Mouse (Mus musculus) testis, adult 2 months (tissue): ENCODE data around the gene Lypd5. TPM values are rescaled to one million over a fixed set of nuclear protein-coding genes. Genes with fewer than 3 reads are reported as not detected.

Source experiments
- H3K27ac ChIP-seq: fragments of 200-500 bp; 2 replicates; pipeline ENCODE4 v1.5.1; 2012; ENCODE audit warnings: low read depth, low read length; ENCODE audit not compliant: control insufficient read depth, insufficient read depth
- H3K27me3 ChIP-seq: fragments of 200-500 bp; 2 replicates; pipeline ENCODE4 v1.6.1; 2012; ENCODE audit warnings: mild to moderate bottlenecking, low read length, moderate library complexity; ENCODE audit not compliant: control insufficient read depth, insufficient read depth
- H3K36me3 ChIP-seq: fragments of 200-500 bp; 2 replicates; pipeline ENCODE4 v1.6.1; 2012; ENCODE audit warnings: mild to moderate bottlenecking, low read length; ENCODE audit not compliant: control insufficient read depth, insufficient read depth
- H3K4me1 ChIP-seq: fragments of 200-500 bp; 2 replicates; pipeline ENCODE4 v1.6.1; 2012; ENCODE audit warnings: low read length; ENCODE audit not compliant: control insufficient read depth, insufficient read depth
- H3K4me3 ChIP-seq: fragments of 200-500 bp; 2 replicates; pipeline ENCODE4 v1.5.1; 2012; ENCODE audit warnings: low read depth, mild to moderate bottlenecking, low read length, moderate library complexity, mixed read lengths; ENCODE audit not compliant: control insufficient read depth
- CTCF ChIP-seq: fragments of 200-500 bp; IDR thresholded peaks from 2 replicates; pipeline ENCODE4 v1.5.1; 2012; ENCODE audit warnings: low read depth, mild to moderate bottlenecking, inconsistent platforms, low read length, moderate library complexity; ENCODE audit not compliant: control insufficient read depth, insufficient read depth, insufficient replicate concordance
- POLR2A ChIP-seq: fragments of 200-500 bp; IDR thresholded peaks from 2 replicates; pipeline ENCODE4 v1.6.1; 2012; ENCODE audit warnings: low read depth, mild to moderate bottlenecking, inconsistent platforms, low read length, moderate library complexity; ENCODE audit not compliant: control insufficient read depth
- polyA plus RNA-seq: library from polyadenylated mRNA; depleted of rRNA; stranded (reverse); fragments of >200 nt; gene quantifications from 2 replicates; pipeline ENCODE4 v1.2.3, GENCODE M21; 2012

Gene Lypd5
- polyA plus RNA-seq, 1 experiment = 1.7 TPM

DNA sequence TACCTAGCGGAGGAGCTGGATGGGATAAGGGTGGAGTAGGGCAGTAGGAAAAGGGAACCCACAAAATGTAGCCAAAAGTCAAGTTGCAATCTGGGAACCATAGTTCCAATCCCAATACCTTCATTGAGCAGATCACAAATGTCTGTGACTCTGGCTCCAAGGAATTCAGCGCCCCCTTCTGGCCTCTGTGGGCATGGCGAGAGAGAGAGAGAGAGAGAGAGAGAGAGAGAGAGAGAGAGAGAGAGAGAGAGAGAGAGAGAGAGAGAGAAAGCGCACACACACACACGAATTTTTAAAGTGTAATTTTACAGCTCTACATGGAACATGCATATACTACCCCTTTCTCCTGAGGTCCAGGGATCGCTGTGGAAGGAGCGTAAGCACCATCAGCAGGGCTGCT, 14.2 kb downstream of the Lypd5 start:
- TF ChIP-seq POLR2A (no peak), CTCF (no peak)
- H3K36me3 ChIP-seq = no peaks in the 10 kb centered on the region
- H3K4me1 ChIP-seq = peaks cover 3% of the 10 kb centered on the region
- no peak overlapping the region for H3K4me3 ChIP-seq
- H3K27ac ChIP-seq = no peak overlapping the region
- no peaks in the 10 kb centered on the region for H3K27me3 ChIP-seq

DNA sequence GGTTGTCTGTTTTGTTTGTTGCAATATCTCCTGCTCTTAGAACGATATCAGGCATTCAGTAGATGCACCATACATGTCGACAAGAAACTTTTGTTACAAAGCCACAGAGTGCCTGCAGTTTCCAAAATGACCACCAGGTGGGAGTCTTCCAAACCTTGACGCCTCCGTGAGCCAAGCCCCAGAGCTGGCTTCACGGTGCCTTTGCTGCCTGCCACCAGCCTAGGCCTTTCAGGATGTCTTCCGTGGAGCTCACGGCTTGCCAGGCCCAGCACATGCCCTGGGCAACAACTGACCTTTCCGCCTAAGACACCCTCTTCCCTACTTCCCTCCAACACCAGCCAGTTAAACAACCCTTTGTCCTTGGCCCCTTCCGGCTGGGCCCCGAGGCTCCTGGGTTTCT, 15.8 kb downstream of the Lypd5 start:
- Histone ChIP-seq H3K36me3 (no peaks in the 10 kb centered on the region), H3K27ac (no peak overlapping the region), H3K4me3 (peak overlapping the region; percentile 26; the same call in 1 of the 2 replicates), H3K27me3 (no peaks in the 10 kb centered on the region), H3K4me1 (peaks cover 3% of the 10 kb centered on the region)
- TF ChIP-seq POLR2A (no peak), CTCF (peak; percentile 77)

DNA sequence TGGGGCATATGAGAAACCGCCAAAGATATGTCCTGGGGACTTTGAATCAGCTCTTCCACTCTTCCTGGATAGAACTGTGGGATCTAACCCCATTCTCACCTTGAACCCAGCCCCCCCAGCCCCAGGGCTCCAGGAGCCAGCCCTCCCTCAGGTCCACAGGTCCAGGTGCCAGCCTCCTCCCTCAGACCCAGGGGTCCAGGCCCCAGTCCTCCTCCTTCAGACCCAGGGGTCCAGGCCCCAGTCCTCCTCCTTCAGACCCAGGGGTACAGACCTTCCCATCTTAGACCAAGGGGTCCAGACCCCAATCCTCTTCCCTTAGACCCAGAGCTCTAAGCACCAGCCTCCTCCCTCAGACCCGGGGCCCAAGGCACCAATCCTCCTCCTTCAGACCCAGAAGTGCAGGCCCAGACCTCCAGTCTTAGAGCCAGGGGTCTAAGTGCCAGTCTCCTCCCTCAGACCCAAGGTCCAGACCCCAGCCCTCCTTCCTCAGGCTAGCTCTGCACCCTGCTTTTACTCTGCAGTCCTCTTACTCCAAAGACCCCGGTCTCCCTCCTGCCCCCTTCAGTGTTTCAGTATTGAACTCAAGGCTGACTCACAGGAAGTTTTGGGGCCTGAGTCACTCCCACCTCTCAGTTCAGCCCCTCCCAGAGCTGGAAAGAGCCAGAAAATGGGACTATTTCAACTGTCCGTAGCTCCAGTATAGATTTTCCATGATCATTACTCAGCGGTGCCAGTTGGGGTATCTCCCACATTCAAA, 16.4 kb downstream of the Lypd5 start:
- TF ChIP-seq CTCF (no peak), POLR2A (no peak)
- Histone ChIP-seq H3K4me3 (no peak overlapping the region; the same call in 1 of the 2 replicates), H3K36me3 (no peaks in the 10 kb centered on the region), H3K27me3 (no peaks in the 10 kb centered on the region), H3K4me1 (peaks cover 3% of the 10 kb centered on the region), H3K27ac (no peak overlapping the region)

DNA sequence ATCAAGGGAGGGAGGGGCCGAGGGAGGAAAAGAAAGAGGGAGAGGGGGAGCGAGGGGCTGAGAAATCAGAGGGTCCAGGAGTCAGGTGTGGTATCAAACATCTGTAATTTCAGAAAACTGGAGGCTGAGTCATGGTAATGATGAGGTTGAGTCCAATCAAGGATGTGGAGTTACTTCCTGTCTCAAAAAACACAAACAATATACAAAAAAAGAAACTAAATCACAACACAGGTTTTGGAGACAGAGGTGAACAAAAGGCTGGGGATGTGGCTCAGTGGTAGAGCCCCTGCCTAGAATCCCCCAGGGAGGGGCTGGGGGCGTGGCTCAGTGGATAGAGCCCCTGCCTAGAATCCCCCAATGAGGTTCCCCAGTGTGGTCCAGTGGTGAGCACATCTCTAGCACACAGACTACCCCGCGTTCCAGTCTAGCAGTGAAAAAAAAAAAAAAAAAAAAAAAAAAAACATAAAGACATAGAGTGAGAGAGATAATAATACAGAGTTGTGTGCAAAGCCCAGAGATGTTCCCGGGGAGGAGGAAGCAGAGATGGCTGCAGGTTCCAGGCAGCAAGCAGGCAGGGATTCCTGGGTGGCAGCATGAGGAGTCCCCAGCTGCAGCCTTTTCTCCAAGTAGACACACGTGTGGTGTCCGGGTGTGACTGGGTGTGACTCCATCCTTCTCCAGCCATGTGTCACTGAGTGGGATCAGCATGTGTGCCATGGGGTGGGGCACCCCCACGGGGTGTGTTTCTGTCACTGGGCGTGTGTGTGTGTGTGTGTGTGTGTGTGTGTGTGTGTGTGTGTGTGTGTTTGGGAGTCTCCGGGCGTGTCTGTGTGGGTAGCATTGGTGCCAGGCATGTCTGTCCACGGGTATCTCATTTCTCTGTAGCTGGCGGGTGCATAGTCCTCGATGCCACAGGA, 18.0 kb downstream of the Lypd5 start:
- peaks cover 3% of the 10 kb centered on the region for H3K4me1 ChIP-seq
- H3K36me3 ChIP-seq = no peaks in the 10 kb centered on the region
- no peaks in the 10 kb centered on the region for H3K27me3 ChIP-seq
- TF ChIP-seq CTCF (no peak), POLR2A (no peak)
- H3K27ac ChIP-seq = no peak overlapping the region
- H3K4me3 ChIP-seq = no peak overlapping the region

DNA sequence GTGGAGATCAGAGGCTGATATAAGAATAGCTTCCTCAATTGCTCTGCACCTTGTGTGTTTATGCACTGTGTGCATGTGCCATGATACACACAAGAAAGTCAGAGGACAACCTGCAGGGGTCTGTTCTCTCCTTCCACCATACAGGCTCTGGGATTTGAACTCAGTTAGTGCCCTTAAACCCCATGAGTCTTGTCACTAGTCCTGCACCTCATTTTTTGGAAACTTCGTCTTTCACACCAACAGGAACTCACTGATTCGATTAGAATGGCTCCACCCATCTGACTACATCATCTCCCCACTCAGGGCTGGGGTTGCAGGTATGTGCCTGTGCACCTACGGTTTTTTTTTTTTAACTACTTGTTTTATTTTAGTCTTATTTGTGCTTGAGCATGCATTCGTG, 19.2 kb downstream of the Lypd5 start:
- Histone ChIP-seq H3K36me3 (no peaks in the 10 kb centered on the region), H3K4me3 (no peak overlapping the region), H3K4me1 (peaks cover 3% of the 10 kb centered on the region), H3K27ac (no peak overlapping the region), H3K27me3 (no peaks in the 10 kb centered on the region)
- TF ChIP-seq CTCF (no peak), POLR2A (no peak)

DNA sequence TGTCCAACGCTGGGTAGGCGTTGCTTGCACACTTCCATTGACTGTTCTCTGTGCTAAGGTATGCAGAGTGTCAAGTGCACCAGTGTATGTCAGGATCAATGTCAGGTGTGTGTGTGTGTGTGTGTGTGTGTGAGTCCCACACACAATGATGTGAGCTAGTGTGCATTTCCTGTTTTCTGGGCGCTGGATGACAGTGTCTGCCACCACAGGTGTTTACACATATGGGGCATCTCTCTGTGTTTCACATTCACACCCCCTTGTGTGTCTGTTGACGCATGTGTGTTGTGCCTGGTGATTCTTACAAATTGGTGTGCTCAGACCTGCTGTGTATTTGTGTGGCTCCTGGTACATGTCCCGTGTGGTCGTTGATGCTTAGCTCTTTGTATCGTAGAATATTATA, 19.9 kb downstream of the Lypd5 start:
- H3K4me3 ChIP-seq = no peak overlapping the region
- H3K4me1 ChIP-seq = peaks cover 3% of the 10 kb centered on the region
- no peak for TF ChIP-seq CTCF
- TF ChIP-seq POLR2A = no peak
- no peaks in the 10 kb centered on the region for H3K27me3 ChIP-seq
- H3K27ac ChIP-seq = no peak overlapping the region
- H3K36me3 ChIP-seq = no peaks in the 10 kb centered on the region
